Mouse (Mus musculus) liver, postnatal 0 days (tissue): ENCODE data around the gene Tbc1d5.

Experiments used
- CTCF ChIP-seq: sonication (generic); IDR thresholded peaks from 2 replicates; pipeline ENCODE4 v1.5.1; 2016; ENCODE audit warnings: antibody characterized with exemption, low read depth
- EP300 ChIP-seq: IDR thresholded peaks from 2 replicates; pipeline ENCODE4 v1.6.1; 2016; ENCODE audit warnings: antibody characterized with exemption, low read depth, mild to moderate bottlenecking

GRCm38 (mm10) chr17:51023227-51023626 lies 155.9 kb downstream of the Tbc1d5 start:
- TF ChIP-seq CTCF (no peak), EP300 (no peak)
